Mouse (Mus musculus): ENCODE results near the gene Ntn1. TPM values are rescaled to one million over a fixed set of nuclear protein-coding genes. Genes with fewer than 3 reads are reported as not detected.

Ntn1 gene
- polyA plus RNA-seq, 1 experiment from 2014 or later: 22.3 TPM

DNA sequence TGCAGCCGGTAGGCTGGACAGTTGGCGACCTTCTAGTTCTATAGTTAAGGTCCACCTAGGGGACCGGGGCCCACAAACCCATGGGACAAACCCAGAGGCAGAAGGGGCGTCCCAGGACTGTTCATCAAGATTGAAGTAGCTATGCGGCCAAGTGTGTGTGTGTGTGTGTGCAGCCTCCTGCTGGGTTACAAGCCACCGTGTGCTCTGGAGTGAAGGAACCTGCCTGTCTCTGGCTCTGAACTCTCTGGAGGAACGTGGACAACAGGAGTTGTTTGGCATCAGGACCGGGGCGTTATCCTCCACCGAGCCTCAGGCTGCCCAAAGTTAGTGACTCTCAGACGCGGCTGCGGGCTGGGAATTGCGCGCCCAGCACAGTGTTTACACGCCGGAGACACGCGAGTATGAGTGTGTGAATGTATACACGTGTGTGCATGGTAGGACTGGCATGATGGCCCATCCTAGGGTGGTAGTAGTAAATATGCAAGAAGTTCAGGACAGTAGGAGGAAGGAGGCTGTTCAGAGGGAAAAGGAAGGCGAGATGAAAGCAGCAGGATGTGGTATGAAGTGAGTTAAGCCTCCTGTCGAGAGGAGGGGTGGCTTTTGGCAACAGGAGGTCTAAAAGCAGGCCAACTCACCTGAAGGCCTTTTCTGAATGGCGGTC, 31.9 kb upstream of the Ntn1 start:
- Histone ChIP-seq H3K9me3 (0 out of 2 replicates have a peak, but pooled peaks cover 3% of the 10 kb centered on the region), H3K4me3 (peak overlapping the region; percentile 40), H3K27ac (no peak overlapping the region), H3K4me2 (peak overlapping the region; percentile 54), H3K9ac (peak overlapping the region; percentile 24), H3K4me1 (replicated peaks) (peaks cover 6% of the 10 kb centered on the region), H3K27me3 (peaks cover 32% of the 10 kb centered on the region), H3K36me3 (no peaks in the 10 kb centered on the region)
- 43% methylated on average over 23 of the region's 23 CpGs for WGBS
- no peak for ATAC-seq (ENCODE audit: low FRiP score)

DNA sequence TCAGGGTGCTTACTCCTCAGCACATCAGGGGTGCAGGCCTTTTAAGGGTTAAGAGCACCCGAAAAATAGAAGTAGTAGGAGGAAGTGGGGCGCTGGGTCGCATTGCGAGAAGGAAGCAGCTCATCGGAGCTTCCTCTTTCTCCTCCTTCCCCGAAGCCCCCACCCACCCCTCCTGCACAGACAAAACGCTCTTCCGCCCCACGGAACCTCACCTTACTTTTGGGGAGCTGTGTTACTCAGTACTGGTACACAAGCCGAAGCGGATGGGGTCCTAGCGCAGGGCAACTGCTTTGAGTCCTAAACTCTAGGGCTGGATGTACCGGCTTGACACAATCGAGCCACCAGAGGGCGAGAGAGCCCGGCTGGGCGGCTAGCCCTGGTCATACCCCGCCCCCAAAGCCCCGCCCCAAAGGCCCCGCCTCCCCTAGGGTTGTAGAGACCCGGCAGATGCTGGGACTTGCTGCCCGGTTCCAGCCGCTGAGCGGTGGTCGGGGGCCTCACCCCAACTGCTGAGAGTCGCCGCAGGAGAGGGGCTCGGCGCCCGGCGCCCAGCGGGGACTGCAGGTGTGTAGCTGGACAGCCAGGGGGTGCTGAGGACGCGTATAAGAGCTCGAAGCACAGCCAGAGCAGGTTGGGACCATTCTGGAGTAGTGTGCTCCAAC, 31.2 kb upstream of the Ntn1 start, which contains the start of gene Pik3r5:
Pik3r5 (plus strand) TSS at position 423 of the 662 bp plus-strand sequence.
- ATAC-seq (ENCODE audit: low FRiP score): peak; percentile 74
- Histone ChIP-seq H3K27me3 (peaks cover 32% of the 10 kb centered on the region), H3K36me3 (no peaks in the 10 kb centered on the region), H3K4me3 (peak within 1 kb of the TSS; percentile 40), H3K4me2 (peak within 1 kb of the TSS; percentile 54), H3K4me1 (replicated peaks) (peaks cover 9% of the 10 kb centered on the region), H3K9ac (peak within 1 kb of the TSS; percentile 24), H3K27ac (no peak within 1 kb of the TSS), H3K9me3 (no peaks in the 10 kb centered on the region)
- 9% methylated on average over 35 of the region's 35 CpGs for WGBS

DNA sequence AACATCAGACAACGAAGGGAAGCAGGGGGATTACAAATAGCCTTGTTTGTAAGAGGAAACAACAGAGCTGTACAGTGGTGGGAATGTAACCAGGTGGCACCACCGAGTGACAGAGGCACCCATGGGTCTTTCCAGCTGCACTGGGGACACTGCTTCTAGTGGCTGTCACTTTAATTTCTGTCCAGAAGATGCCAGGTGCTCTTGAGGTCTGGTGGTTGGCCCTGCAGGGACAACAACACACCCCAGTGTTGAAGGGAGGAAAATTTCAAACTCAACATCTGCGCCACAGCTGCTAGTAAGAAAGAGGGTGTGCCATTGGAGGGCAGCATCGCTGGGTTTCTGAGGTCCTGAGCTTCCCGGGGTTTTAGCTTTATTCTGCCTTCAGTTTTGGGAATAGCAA, 30.0 kb upstream of the Ntn1 start:
- Histone ChIP-seq H3K4me1 (replicated peaks) (peaks cover 21% of the 10 kb centered on the region), H3K4me3 (no peak overlapping the region), H3K36me3 (no peaks in the 10 kb centered on the region), H3K27me3 (peaks cover 32% of the 10 kb centered on the region), H3K9me3 (no peaks in the 10 kb centered on the region), H3K4me2 (no peak overlapping the region), H3K9ac (no peak overlapping the region), H3K27ac (no peak overlapping the region)
- WGBS: 76% methylated on average over 5 of the region's 5 CpGs
- no peak for ATAC-seq (ENCODE audit: low FRiP score)

DNA sequence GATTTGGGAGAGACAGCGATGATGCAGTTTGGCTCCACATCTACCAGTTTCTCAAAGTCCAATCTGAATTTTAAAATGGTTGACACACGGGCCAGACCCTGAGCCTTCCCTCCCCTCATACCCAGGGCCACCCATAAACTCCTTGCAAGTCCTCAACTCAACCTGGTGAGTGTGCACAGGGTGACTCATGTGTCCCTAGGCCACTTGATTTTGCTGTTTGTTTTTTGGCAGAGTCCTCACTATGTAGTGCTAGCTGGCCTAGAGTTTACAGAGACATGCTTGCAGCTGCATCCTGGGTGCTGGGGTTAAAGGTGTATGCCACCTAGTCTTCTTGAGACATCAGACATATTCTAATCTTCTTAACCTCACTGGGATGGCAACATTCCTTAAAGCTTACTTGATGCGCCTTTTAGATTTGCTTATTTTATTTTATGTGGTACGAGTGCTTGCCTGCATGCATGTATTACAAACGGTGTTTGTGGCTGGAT, 26.5 kb upstream of the Ntn1 start:
- peaks cover 22% of the 10 kb centered on the region for H3K4me1 ChIP-seq (replicated peaks)
- WGBS: 80% methylated on average over 5 of the region's 5 CpGs

DNA sequence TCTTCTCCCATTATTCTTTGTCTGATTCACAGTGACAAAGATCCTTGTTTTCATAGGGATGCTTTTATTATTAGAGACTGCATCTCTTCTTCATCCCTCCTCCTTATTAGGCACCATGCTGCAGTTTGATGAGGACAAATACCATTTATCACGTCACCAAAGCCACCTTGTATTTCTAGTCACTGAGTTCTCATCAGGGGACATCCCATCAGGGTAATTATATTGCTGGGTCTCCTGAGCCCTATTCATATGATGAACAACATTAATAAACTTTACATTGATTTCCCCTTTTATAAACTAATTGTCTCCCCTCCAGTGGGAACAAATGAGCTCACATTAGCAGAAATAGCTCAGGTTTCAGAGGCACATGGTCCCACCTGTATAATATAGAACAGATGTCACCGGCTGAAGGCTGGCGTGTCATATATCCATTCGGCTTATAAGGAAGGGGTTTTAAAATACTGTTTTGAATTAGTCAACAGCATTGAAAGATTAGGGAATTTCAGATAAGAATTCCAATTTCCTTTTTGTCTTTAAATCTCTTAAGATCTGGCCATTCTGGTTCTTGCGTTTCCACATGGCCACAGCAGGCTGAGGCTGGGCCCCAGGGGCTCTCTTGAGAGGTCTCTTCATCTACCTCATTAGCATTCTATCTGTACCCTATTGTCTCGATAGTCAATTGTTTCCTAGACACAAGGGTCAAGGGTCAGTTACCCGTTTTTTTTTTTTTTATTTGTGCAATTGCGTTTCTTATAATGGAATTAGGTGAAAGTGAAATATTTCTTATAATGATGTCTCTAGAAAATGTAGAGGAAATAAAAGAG, 25.1 kb upstream of the Ntn1 start:
- peak overlapping the region; percentile 48; the same call in 1 of the 2 replicates for H3K27ac ChIP-seq
- H3K9me3 ChIP-seq: no peaks in the 10 kb centered on the region
- peaks cover 13% of the 10 kb centered on the region for H3K27me3 ChIP-seq
- H3K36me3 ChIP-seq: no peaks in the 10 kb centered on the region
- peak; percentile 59 for ATAC-seq (ENCODE audit: low FRiP score)
- H3K4me1 ChIP-seq (replicated peaks): peaks cover 19% of the 10 kb centered on the region
- H3K4me2 ChIP-seq: no peak overlapping the region
- 18% methylated on average over 8 of the region's 8 CpGs for WGBS
- no peak overlapping the region for H3K9ac ChIP-seq
- no peak overlapping the region for H3K4me3 ChIP-seq

More for the DNA sequence above, 26.5 kb upstream of the Ntn1 start:
- ATAC-seq (ENCODE audit: low FRiP score): no peak
- Histone ChIP-seq H3K9ac (no peak overlapping the region), H3K36me3 (no peaks in the 10 kb centered on the region), H3K4me2 (no peak overlapping the region), H3K9me3 (no peaks in the 10 kb centered on the region), H3K27ac (peak overlapping the region; percentile 48), H3K4me3 (no peak overlapping the region), H3K27me3 (peaks cover 20% of the 10 kb centered on the region)

DNA sequence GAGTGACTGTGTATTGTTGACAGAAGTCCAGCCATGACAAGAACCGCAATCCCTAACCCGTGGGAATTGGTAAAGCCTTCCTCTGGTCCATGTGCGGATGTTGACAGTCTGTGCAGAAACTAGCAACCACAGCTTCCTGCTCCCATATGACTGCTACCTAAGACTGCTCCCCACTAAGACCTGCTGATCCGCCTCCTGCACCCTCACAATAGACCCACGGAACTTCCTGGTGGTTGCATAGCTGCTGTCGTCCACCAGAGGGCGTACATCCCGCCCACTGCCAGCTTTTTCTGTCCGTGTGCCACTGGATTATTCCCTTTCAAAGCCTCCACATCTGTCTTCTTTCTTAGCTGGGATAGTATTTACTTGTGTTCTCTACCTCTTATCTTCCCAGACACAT, 17.2 kb upstream of the Ntn1 start:
- Histone ChIP-seq H3K4me1 (replicated peaks) (no peaks in the 10 kb centered on the region), H3K9me3 (peaks cover 8% of the 10 kb centered on the region; the same call in 1 of the 2 replicates), H3K27me3 (0 out of 2 replicates have a peak, but pooled peaks cover 9% of the 10 kb centered on the region), H3K9ac (no peak overlapping the region), H3K4me3 (no peak overlapping the region), H3K4me2 (no peak overlapping the region), H3K27ac (no peak overlapping the region), H3K36me3 (no peaks in the 10 kb centered on the region)
- no peak for ATAC-seq (ENCODE audit: low FRiP score)
- 48% methylated on average over 9 of the region's 9 CpGs for WGBS

DNA sequence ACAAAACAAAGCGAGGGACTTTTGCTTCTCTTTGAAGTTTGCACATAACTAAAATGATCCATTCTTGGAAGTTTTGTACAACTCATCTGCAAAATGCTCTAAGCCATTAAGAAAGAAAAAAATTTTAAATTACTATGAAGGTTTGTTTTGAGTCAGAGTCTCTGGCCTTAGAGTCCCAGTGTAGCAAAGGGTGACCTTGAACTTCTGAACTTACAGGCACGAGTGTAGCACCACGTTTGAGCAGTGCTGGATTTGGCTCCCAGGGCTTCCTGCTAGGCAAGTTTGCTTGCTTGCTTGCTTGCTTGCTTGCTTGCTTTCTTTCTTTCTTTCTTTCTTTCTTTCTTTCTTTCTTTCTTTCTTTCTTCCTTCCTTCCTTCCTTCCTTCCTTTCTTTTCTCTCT, 16.4 kb upstream of the Ntn1 start:
- no peak overlapping the region for H3K4me2 ChIP-seq
- no peaks in the 10 kb centered on the region for H3K4me1 ChIP-seq (replicated peaks)
- no peak for ATAC-seq (ENCODE audit: low FRiP score)
- 0 out of 2 replicates have a peak, but pooled peaks cover 9% of the 10 kb centered on the region for H3K27me3 ChIP-seq
- H3K9me3 ChIP-seq: peaks cover 8% of the 10 kb centered on the region; the same call in 1 of the 2 replicates
- whole genome bisulfite sequencing: 61% methylated on average over 3 of the region's 3 CpGs
- H3K9ac ChIP-seq: no peak overlapping the region
- no peaks in the 10 kb centered on the region for H3K36me3 ChIP-seq
- no peak overlapping the region for H3K4me3 ChIP-seq
- H3K27ac ChIP-seq: no peak overlapping the region

DNA sequence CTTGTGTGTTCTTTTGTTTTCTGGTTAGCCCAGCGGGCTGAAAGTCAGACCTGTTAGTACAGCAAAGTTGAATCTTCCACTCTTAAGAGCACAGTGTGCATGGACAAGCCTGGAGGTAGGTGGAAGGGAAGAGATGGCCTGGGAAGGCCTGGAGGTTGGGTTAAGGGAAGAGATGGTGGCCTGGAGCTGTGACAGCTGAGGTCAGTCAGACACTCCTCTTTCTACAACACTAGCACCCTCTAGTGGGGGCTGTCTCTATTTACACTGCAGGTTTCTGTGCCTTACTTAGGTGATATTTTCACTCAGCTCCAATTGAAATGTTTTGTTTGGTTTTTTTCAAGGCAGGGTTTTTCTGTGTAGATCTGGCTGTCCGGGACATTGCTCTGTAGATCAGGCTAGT, 7.5 kb upstream of the Ntn1 start:
- H3K36me3 ChIP-seq: no peaks in the 10 kb centered on the region
- WGBS: 56% methylated on average over 2 of the region's 2 CpGs
- no peak overlapping the region for H3K9ac ChIP-seq
- ATAC-seq (ENCODE audit: low FRiP score): peak; percentile 36; the same call in 1 of the 2 replicates
- H3K9me3 ChIP-seq: no peaks in the 10 kb centered on the region
- H3K27ac ChIP-seq: no peak overlapping the region
- no peak overlapping the region for H3K4me3 ChIP-seq
- H3K4me1 ChIP-seq (replicated peaks): no peaks in the 10 kb centered on the region
- peaks cover 44% of the 10 kb centered on the region for H3K27me3 ChIP-seq
- H3K4me2 ChIP-seq: no peak overlapping the region

DNA sequence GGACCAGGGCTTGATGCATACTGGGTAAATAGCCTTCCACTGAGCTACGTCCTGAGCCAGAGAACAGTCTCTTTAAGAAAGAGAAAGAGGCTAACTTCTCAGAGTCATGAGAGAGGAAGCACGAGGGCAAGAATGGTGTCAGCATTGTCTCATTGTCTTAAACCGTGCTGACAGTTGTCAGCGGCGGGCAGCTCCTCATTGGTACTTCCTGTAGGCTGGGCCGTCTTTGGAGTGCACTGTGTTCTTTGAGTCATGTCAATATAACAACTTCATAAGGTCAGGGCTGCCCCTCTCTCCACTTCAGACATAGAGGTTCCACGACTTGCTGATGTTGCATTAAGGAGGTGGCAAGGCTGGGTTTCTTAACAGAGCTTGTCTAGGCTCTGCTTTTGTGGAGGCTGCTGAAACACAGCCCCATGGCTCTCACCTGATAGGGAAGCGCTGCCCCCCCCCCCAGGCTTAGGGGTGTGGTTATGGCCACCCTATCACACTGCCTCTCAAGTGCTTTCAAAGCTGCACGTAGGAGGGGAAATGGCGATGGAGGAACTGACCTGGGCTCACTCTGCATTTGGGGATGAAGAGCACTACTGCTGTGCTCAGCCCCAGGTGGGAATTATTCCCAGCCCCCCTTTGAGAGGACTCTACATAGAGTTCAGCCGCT, 6.8 kb upstream of the Ntn1 start:
- 50% methylated on average over 11 of the region's 11 CpGs for WGBS
- Histone ChIP-seq H3K9ac (no peak overlapping the region), H3K4me3 (no peak overlapping the region), H3K27me3 (peaks cover 52% of the 10 kb centered on the region), H3K36me3 (no peaks in the 10 kb centered on the region), H3K9me3 (no peaks in the 10 kb centered on the region), H3K4me1 (replicated peaks) (no peaks in the 10 kb centered on the region), H3K4me2 (no peak overlapping the region), H3K27ac (no peak overlapping the region)
- no peak for ATAC-seq (ENCODE audit: low FRiP score)

DNA sequence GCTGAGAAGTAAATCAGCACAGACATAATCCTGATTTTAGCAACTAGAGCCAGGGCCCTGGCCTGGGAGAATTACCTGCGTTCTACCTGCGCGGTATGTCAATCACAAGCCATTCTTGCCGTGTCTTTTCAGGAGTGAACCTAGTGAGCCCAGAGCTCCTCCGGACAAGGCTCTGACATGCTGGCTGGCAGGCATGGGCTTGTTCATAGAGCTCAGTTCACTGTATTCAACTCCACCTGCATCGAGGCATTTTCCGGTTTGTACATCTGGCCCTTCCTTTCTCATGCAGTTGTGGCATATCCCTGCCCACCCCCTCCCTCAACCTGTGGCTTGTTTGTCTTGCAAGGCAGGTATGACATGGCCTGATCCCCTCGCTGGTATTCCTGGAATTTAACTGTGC, 5.0 kb upstream of the Ntn1 start:
- no peak overlapping the region for H3K27ac ChIP-seq
- H3K4me3 ChIP-seq: no peak overlapping the region
- peaks cover 4% of the 10 kb centered on the region for H3K4me1 ChIP-seq (replicated peaks)
- 94% methylated on average over 8 of the region's 8 CpGs for WGBS
- no peak overlapping the region for H3K4me2 ChIP-seq
- H3K9me3 ChIP-seq: no peaks in the 10 kb centered on the region
- no peak for ATAC-seq (ENCODE audit: low FRiP score)
- no peak overlapping the region for H3K9ac ChIP-seq
- H3K27me3 ChIP-seq: peaks cover 68% of the 10 kb centered on the region
- H3K36me3 ChIP-seq: no peaks in the 10 kb centered on the region

DNA sequence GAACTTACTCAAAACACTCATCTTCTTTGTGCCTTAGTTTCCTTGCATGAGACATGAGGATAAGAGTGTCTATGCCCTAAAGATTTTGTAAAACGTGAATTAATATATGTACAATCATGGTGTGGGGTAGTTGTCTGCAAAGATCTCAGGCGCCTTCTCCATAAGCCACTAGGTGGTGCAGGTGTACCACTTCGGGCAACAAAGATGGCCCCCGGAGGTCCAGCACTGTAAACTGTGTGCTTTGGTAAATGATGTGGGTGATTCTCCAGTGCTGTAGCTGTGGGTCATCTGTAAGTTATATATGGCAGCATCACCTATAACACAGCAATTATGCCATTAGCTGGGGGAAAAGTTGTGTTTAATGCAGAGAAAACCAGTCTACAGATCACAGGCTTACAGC, 3.6 kb upstream of the Ntn1 start:
- H3K36me3 ChIP-seq: no peaks in the 10 kb centered on the region
- peaks cover 74% of the 10 kb centered on the region for H3K27me3 ChIP-seq
- no peaks in the 10 kb centered on the region for H3K9me3 ChIP-seq
- peaks cover 17% of the 10 kb centered on the region for H3K4me1 ChIP-seq (replicated peaks)
- WGBS: 64% methylated on average over 4 of the region's 4 CpGs
- ATAC-seq (ENCODE audit: low FRiP score): no peak
- H3K4me2 ChIP-seq: no peak overlapping the region
- H3K27ac ChIP-seq: no peak overlapping the region
- H3K4me3 ChIP-seq: no peak overlapping the region
- no peak overlapping the region for H3K9ac ChIP-seq

DNA sequence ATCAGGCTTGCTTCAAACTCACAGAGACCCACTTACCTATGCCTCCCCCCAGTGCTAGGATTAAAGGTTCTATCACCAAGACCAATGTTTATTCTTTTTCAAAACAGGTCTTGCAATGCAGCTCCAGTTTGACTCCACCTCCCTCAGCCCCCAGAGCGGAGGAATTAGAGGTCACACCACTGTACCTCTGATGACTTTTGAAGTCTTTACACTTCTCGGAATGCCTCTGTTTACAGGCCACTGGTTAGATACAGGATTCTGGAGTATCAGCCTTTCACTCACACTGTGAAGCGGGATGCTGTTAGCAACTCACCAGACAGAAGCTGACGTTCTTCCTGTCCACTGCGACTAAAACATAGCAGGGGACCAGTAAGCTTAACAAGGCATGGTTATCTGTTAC, 805 bp upstream of the Ntn1 start:
- Histone ChIP-seq H3K9ac (no peak overlapping the region), H3K9me3 (no peaks in the 10 kb centered on the region), H3K36me3 (no peaks in the 10 kb centered on the region), H3K4me1 (replicated peaks) (peaks cover 29% of the 10 kb centered on the region), H3K27ac (no peak overlapping the region), H3K4me2 (no peak overlapping the region), H3K27me3 (peaks cover 85% of the 10 kb centered on the region), H3K4me3 (no peak overlapping the region)
- WGBS: 32% methylated on average over 5 of the region's 5 CpGs
- no peak for ATAC-seq (ENCODE audit: low FRiP score)

All from hindbrain, embryonic 13.5 days (tissue).